Mouse (Mus musculus): ENCODE measurements around the gene Dicer1.

Gene Dicer1

DNA sequence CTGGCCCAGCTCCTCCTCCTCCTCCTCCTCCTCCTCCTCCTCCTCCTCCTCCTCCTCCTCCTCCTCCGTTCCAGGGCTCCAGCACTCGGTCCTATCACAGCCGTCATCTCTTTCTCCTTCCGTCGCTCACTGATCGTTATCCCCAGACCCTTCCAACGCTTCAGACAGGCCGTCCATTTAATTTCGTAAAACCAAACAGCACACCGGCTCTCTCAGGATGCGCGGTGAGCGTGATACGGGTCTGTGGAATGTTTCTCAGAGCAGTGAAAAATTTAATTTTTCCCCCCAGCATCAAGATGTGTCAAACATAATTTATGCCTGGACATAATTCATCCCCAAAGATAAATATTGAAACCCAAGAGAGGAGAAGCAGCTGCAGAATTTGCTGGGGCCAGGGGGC lies 73.3 kb downstream of the Dicer1 start:
- in situ Hi-C loops (cut with MboI, MseI): no loop called here

DNA sequence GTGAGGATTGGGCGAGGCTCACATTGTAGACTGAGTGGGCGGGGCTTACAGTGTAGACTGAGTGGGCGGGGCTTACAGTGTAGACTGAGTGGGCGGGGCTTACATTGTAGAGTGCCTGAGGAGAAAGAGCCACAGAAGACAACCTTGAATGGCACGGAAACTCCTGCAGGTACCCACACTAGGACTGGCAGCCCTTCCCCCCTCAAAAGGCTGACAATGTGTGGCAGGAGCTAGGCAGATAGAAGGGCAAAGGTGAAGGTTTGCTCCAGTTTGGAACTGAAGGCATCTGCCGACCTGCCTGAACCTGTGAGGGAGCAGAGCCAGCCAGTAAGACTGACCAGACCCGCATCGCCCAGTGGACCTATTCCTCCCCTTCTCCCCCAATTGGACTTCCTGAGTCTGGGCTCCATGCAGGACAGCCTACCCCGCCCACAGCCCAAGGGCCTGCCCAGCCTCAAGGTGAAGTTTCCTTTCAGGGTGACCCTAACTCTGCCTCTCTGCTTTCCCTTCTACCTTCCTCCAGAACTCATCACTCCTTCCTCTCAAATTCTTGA lies 74.3 kb downstream of the Dicer1 start:
- in situ Hi-C loops (cut with MboI, MseI): no loop called here

DNA sequence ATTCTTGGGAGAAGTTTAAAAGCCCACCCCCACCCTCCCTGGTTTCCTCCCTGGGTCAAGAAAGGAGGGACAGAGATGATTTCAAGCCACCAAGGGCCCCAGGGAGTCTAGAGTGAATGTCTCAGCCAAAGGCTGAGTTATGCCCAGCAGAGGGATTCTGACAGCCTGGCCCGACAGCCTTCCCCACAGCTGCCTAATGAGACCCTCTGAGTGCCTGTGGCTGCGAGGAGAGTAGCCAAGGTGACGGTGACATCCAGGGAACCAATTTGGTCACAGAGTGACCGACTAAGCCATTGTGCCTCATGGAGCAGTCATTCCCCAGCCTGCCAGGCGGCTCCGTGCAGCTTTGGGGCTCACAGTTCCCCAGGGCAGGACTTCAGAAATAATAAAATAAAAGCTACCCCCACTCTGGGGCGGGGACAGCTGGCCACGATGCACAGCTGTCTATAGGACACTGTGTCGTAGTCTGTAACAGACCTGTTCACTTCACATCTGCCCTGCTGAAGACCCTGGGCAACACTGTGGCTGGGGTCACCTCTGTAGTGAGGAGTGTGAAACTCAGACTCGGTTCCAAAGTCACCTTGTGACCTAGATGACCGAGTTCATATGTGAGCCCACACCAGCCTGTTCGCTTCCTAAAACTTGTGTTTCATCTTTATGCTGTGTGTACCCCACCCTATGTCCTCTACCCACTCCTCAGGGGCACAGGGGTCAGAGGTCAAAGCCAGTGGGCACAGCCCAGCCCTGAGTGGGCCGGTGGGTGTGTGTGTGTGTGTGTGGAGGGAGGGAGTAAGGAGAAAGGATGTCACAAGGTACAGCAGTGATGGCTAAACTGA lies 75.0 kb downstream of the Dicer1 start:
- in situ Hi-C loops (cut with MboI, MseI): no loop called here

DNA sequence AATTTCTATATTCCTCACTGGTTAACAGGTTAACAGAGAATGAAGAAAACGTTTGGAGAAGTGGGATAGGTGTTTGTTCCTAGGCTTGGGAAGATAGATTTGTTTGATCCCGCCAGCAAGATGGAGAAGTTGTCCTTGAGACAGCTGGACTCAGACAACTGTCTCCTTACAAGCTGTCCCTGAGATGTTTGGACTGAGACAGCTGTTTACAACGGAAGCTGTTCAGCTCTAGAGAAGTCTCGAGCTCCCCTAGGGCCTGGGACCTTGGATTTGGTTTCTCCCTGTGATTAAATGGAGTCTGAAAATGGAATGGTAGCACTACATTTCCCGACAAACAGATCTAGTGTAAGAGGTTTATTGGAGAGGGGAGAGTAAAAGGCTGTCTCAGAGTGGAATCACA lies 78.8 kb downstream of the Dicer1 start:
- in situ Hi-C loops (cut with MboI, MseI): no loop called here

DNA sequence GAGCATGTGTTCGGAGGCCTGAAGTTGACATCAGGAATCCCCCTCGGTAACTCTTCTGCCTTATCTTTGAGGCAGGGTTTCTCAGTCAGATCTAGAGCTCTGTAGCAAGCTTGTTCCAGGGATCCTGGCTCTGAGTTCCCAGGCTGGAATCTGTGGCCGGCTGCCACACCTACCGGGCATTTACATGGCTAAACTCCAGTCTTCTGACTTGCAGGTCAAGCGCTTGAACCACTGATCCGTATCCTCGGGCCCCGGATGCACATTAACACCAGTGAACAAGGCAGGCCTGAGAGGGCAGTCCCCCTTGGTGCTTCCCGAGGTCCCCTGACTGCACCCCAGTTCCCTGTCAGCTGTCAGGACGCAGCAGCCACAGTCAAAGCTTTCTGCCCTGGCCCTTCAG lies 79.3 kb downstream of the Dicer1 start:
- in situ Hi-C loops (cut with MboI, MseI): no loop called here

DNA sequence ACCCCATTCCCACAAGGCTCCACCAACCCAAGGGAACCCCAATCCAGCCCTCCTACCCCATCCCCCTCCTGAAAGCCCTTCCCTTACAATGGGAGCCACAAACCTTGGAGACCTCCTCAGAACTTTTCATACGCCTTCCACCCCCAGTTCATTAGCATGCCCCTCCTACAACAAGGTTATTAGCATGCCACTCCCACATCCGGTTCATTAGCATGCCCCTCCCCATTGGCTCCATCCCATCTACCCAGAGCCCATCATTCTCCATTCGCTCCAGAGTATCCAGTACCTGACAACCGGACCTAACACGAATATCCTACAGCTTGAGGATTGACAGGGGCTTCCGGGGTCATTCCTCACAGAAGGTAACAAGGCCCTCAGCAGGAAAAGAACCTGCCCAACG lies 83.9 kb downstream of the Dicer1 start:
- in situ Hi-C loops (cut with MboI, MseI): no loop called here

DNA sequence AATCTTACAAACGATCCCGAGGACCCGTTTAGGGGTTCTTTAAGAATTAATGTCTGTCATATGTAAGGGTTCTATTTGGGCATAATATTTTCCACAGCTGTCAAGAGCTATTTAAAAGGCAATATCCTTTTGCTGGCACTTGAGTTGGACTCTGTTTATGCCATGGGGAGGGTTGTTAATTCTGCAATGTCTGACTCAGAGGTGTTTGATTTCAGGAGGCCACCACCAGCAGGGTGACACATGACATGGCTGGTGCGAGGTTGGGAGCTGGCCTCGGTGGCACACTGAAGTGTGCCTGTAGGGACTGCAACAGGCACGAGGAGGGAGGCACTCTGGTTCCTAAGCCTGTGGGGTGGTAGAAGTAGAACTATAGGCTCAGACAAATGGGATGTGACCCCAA lies 85.8 kb downstream of the Dicer1 start:
- in situ Hi-C loops (cut with MboI, MseI): no loop called here

DNA sequence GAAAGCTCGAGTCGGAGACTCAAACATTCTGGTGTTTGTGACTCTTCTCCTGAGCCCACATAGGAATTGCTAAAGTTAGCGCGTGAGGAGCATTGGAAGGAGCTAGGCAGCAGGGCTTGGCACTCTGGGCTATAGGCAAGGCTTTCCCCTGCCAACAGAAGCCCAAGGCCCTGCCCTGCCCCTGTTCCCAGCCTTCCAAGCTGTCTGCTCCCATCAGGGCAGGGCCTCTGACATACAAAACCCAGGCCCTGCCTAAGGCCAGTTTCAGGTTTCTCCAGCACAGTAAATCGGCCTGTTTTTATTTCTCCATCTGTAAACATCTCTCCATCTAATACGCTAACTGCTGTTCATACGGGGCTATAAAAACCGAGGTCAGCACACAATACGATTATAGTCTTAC lies 86.2 kb downstream of the Dicer1 start:
- in situ Hi-C loops (cut with MboI, MseI): no loop called here

DNA sequence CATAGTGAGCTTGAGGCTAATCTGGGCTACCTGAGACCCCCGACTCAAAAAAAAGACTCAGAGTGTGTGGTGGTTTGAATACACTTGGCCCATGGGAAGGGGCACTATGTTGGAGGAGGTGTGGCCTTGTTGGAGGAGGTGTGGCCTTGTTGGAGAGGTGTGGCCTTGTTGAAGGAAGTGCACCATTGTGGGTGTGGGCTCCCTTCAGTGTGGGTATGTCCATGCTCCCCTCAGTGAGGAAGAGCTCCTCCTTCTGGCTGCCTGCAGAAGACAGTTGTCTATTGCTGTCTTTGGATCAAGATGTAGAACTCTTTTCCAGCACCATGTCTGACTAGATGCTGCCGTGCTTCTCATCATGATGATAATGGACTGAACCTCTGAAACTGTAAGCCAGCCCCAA lies 95.6 kb downstream of the Dicer1 start:
- in situ Hi-C loops (cut with MboI, MseI): no loop called here

DNA sequence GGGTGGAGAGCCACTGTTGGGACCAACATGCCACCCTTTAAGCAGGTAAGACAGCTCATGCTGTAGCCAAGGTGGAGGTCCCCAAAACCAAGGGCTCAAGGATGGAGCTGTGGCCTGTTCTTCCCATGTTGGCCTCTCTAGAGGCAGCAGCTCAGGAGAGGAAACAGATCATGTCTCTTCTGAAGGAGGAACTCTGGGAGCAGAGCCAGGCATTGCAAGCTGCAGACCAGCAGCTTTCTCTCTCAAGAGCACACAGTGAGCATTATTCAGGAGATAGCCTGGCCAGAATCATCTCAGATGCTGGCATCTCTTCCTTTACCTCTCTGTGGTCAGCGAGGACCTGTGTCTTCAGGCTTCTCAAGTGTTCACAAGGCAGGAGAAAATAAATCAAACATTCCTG lies 96.7 kb downstream of the Dicer1 start:
- in situ Hi-C loops (cut with MboI, MseI): no loop called here

DNA sequence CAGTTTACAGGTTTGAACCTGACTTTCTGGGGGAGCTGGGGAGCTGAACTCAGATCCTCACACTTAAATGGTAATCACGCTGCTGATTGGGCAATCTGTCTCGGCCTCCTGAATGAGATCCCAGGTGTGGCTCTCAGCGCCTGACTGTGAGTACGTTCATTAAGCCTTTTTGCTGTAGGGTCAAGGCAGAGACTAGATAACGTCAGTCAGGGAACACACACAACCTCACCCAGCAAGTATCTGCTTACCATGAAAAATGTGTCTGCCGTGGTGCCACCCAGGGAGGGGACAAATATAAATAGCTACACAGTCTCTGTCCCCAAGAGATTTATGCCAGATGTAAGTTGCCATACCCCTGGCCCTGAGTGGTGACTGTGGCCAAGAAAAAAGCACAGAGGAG lies 99.7 kb downstream of the Dicer1 start:
- in situ Hi-C loops (cut with MboI, MseI): no loop called here

DNA sequence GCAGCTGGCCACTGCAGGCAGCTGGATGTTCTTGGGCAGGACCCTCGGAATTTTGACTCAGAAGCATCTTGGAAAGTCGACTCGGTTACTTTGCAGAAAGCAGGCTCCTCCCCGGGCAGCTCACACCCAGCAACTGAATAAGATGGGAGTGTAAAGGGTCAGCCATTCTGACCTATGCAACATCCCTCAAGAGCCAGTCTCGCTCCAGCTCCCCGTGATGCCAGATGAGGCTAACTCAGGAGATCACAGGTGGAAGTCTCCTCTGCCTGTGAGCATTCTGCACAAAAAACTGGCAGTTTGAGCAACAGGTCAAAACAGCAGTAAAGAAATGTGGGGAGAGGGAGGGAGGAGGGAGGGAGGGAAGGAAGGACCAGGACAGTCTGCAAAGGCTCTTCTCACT lies 100.5 kb downstream of the Dicer1 start:
- in situ Hi-C loops (cut with MboI, MseI): no loop called here

DNA sequence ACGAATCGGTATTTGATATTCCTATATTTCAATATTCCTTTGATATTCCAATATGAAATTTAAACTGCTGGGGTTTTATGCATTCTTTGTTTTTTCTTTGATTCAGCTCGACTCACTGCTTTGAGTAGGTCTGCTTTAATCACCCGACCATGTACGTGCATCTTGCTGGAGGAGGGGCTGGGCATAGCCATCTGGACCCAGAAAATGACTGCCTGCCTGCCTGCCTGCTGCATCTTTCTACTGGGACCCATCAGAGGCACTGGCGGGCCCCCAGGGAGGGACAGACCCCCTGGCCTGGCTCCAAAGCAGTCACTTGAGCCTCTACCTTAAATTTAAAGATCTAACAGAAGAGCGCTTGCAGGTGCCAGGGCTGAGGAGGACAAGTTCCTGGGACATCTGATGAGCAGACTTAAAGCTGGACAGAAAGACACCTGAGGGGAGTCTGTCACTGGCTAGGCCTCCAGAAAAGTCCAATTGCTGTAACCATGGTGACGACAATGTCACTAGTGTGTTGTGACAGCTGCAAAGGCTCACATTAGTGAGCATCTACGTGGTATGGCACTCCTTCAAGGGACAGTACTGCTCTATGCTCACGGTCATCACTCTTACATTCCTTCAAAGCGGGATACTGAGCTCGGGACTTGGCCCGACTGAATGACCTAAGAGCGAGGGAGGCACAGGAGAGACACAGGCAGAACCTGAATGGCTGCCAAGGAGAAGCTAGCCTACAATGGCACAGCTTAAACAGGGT lies 101.1 kb downstream of the Dicer1 start:
- in situ Hi-C loops (cut with MboI, MseI): no loop called here

DNA sequence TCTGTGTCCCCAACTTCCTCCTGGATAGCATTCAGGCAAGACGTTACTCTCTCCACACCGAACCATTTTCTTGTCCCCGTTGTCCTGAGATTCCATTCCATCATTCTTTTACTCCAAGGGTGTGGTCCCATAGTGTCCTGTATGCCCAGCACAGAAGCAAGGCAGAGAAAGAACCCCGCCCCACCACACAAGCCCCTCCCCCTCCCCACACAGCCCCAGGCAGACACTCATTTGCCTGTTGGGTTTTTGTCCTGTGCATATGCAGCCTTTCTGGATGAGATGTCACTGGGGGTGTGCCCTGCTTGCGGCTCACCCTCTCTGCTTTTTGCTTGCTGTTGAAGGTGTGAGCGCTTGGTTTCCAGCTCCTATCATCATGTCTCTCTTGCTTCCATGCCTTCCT lies 103.4 kb downstream of the Dicer1 start:
- in situ Hi-C loops (cut with MboI, MseI): no loop called here

DNA sequence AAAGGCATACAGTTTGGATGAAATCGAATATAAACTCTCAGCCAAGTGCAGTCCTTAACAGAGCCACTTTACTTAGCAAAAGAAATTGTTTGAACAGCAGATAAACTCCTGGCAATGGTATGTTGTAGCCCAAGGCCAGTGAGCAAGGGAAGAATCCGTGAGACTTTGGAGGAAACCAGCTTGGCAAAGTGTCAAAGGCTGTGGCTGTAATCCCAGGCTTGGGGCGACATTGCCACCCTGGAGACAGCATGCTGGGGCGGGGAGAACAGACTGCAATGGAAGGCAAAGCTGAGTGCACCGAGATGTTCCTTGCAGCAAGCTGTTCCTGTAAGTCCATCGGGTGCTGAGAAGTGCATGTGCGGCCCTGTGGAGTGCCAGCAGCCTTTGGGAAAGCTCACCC lies 109.4 kb downstream of the Dicer1 start:
- in situ Hi-C loops (cut with MboI, MseI): no loop called here

DNA sequence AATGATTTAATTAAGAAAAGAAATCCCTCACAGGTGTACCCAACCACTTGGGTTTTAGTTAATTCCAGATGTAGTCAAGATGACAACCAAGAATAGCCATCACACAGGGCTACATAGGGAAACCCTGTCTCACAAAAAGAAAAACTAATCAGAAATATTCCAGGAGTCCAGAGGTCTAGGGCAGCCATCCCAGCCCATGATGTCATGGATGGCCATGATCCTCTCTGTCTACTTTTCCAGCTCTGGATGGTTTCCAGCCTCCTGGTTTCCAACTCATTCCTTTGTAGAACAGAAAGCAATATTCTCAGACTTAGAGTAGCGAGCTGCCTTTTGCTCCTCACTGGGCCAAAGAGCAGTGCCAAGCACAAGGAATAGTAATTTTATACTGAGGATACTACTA lies 110.8 kb downstream of the Dicer1 start:
- in situ Hi-C loops (cut with MboI, MseI): no loop called here

DNA sequence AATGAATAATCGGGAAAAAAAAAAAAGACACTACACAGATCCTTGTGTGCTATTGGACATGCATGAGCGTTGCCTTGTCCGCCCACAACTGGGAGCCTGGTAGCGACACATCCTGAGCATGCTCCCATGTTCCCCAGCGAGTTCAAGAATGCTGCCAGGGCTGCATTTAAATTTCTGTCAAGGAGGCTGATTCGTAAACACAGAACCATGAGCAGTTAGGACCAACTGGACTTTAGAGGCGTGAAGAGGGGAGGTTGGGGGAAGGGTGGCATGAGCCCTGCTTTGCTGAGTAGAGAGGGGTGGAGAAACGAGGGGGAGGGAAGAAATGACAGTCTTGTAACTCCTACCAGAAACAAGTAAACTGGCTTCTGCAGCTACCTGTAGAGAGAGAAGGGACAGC lies 113.6 kb downstream of the Dicer1 start:
- in situ Hi-C loops (cut with MboI, MseI): no loop called here
